Mouse (Mus musculus) bone marrow, adult 2 months (tissue): Measurements from ENCODE around the gene Degs1. TPM values are rescaled to one million over a fixed set of nuclear protein-coding genes. Genes with fewer than 3 reads are reported as not detected.
A peak's percentile ranks its signal among the peaks of the same experiment; 100 is the strongest.

Source experiments
- H3K27ac ChIP-seq: fragments of 200-500 bp; 2 replicates; pipeline ENCODE4 v1.5.1; 2012; ENCODE audit warnings: low read depth, mild to moderate bottlenecking, control low read depth, inconsistent platforms, low read length; ENCODE audit not compliant: control insufficient read depth, poor library complexity, insufficient read depth
- H3K4me1 ChIP-seq: fragments of 200-500 bp; 2 replicates; pipeline ENCODE4 v1.6.1; 2011; ENCODE audit warnings: low read length; ENCODE audit not compliant: control insufficient read depth, insufficient read depth
- H3K4me3 ChIP-seq: fragments of 200-500 bp; replicated peaks from 2 replicates; pipeline ENCODE3; 2011; ENCODE audit warnings: mild to moderate bottlenecking, low read depth, low read length, control low read depth; ENCODE audit not compliant: control insufficient read depth
- CTCF ChIP-seq: fragments of 200-500 bp; IDR thresholded peaks from 2 replicates; pipeline ENCODE4 v1.5.1; 2011; ENCODE audit warnings: low read length, control low read depth; ENCODE audit not compliant: control insufficient read depth, insufficient read depth
- POLR2A ChIP-seq: fragments of 200-500 bp; IDR thresholded peaks from 2 replicates; pipeline ENCODE4 v1.6.1; 2011; ENCODE audit warnings: low read depth, mild to moderate bottlenecking, control low read depth, low read length, borderline replicate concordance; ENCODE audit not compliant: control insufficient read depth
- WGBS: fragments of 180-500 bp; shearing (Covaris S2); methylation state at CpG from one replicate; pipeline ENCODE4 v1.1.7; 2018; 5-methylcytosine and 5-hydroxymethylcytosine counted together
- polyA plus RNA-seq: library from polyadenylated mRNA; stranded (reverse); fragments of >200 nt; gene quantifications from 2 replicates; pipeline ENCODE4 v1.2.4, GENCODE M21; 2011; ENCODE audit warnings: low replicate concordance; ENCODE audit not compliant: missing spikeins, insufficient read depth, insufficient read length

Gene Degs1
- polyA plus RNA-seq, 1 experiment, result 74.3 TPM

DNA sequence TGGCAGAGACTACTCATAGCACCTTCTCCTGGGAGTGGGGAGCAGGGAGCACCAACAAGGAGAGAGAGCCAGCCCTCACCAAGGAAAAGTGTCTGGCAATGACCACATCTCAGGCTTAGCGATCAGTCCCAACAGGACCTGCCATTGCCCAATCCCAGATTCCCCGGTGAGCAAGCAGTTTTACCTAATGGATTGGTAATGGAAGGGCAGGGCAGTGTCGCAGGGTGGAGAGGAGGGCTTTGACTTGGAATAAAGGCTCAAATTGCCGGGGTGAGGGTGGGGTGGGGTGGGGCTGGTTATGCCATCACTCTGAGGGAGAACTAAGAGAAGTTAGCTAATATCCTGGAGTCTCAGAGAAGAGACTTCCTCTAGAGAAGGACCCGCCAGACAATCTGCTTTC is 11.0 kb downstream of the Degs1 start:
- H3K27ac ChIP-seq, result peak overlapping the region; percentile 74
- peaks cover 1% of the 10 kb centered on the region; the same call in 1 of the 2 replicates for H3K4me1 ChIP-seq
- WGBS, result 49% methylated on average over 5 of the region's 5 CpGs
- no peak for TF ChIP-seq CTCF
- TF ChIP-seq POLR2A, result no peak
- H3K4me3 ChIP-seq, result peak overlapping the region; percentile 12

DNA sequence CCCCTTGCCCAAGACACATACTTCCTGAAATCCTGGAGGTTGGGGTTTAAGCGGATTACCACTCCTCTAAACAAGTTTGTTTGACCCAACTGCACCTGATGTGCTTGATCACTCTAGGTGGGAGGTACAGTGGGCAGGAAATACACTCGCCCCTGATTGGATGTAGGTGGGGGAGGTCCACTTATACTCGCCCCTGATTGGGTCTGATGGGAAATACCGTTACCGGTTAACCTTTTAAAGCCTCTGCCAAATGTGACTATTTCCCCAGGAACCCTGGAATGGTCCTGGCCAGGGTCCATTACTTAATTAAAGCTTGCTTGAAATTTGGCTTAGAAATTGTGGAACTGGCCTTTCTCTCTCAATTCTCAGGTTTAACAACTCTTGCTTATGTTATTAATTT is 11.5 kb downstream of the Degs1 start:
- TF ChIP-seq CTCF, result no peak
- no peak for TF ChIP-seq POLR2A
- peaks cover 1% of the 10 kb centered on the region; the same call in 1 of the 2 replicates for H3K4me1 ChIP-seq
- H3K4me3 ChIP-seq, result no peak overlapping the region
- WGBS, result 73% methylated on average over 5 of the region's 5 CpGs
- H3K27ac ChIP-seq, result peak overlapping the region; percentile 74

DNA sequence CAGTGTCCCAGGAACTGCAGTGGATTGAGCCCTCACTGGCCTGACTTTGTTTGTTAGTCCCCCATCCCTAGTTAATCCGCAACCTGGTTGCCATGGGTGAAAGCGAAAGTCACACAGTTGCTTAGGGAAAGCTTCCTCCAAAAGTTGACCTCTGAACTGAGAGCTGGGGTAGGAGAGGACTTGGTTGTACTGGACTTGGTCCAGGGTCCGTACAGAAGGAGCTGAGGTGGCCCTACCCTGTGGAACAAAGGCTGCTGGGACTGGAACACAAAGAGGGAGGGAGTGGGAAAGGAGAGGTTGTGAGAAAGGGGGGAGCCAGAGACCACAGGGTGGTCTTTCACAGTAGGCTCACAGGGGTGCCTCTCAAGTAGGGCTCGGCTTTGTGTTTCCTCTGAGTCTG is 14.3 kb downstream of the Degs1 start:
- 81% methylated on average over 4 of the region's 4 CpGs for WGBS
- TF ChIP-seq POLR2A (no peak), CTCF (no peak)
- H3K4me3 ChIP-seq, result no peak overlapping the region
- H3K27ac ChIP-seq, result no peak overlapping the region
- H3K4me1 ChIP-seq, result peaks cover 1% of the 10 kb centered on the region; the same call in 1 of the 2 replicates

DNA sequence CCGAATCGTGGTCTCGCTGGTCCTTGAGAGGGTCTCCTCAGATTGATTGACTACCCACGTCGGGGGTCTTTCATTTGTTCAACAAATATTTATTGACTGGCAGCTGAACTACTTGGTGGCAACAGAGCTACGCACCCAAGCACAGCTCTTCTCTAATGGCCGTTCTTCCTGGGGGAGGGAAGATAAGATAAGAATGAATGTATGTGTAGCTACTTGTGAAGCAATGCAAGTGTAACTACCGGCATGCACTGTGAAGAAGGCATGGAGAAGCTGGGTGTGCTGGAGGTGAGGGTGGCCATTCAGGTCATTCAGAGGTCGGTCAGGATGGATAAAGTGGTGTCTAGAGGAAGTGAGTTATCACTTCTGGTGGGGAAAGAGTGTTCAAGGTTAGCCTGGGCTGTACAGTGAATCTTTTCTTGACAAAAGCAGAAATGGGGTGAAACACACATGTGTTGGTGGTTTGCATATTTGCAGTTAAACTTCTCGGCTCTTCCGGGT is 16.5 kb downstream of the Degs1 start:
- TF ChIP-seq POLR2A (no peak), CTCF (no peak)
- WGBS, result 82% methylated on average over 11 of the region's 11 CpGs
- H3K4me3 ChIP-seq, result no peak overlapping the region
- peaks cover under 1% of the 10 kb centered on the region; the same call in 1 of the 2 replicates for H3K4me1 ChIP-seq
- H3K27ac ChIP-seq, result no peak overlapping the region

DNA sequence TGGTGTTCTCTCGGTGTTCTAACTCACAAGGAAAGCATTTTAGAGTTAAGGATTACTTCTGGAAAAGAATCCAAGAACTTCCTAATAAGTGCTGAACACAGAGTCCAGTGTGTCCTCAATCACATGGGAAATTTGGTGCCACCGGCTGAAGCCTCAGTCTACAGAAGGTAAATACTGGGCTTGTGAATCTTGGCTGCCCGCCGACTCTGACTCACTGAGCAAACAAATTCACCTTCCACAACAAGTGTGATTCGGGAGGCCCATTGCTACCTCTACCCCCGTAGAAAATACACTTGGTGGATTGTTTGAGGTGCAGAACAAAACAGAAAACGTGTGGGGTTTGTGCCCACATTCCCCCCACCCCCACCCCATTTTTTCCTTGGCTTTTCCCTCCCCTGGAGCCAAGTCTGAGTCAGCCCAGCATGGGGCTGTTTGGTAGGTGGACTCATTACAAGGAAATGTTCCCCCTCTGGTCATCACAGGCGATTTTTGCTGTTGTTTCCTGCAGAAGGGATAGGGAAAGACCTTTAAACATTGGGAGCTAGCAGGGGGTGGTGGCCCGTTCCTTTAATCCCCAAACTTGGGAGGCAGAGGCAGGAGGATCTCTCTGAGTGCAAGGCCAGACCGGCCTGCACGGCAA is 26.4 kb downstream of the Degs1 start:
- no peak for TF ChIP-seq POLR2A
- no peak for TF ChIP-seq CTCF
- H3K4me3 ChIP-seq, result no peak overlapping the region
- WGBS, result 77% methylated on average over 11 of the region's 11 CpGs
- no peaks in the 10 kb centered on the region for H3K4me1 ChIP-seq
- H3K27ac ChIP-seq, result no peak overlapping the region

DNA sequence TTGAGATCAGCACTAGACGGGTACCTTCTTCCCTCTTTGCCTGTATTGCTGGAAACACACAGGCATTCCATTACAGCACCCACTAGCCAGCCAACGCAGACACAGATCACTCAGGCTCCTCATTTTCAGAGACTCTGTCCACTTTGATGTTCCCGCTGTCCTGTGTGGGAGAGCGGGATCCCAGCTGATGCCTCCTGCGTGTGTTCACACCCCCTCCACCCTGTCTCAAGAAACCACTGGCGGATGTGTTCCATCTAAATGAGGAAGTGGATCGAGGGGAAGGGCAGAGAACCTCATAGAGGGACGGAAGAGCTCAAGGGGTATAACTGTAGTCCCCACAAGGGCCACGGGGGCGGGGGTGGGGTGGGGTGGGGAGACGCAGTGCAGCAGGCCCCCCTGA is 27.6 kb downstream of the Degs1 start:
- no peak for TF ChIP-seq CTCF
- 0 out of 2 replicates have a peak, but pooled peaks have one; percentile 16 for TF ChIP-seq POLR2A
- 2% methylated on average over 11 of the region's 11 CpGs for WGBS
- Histone ChIP-seq H3K4me1 (no peaks in the 10 kb centered on the region), H3K27ac (peak overlapping the region; percentile 96), H3K4me3 (peak overlapping the region; percentile 67)

DNA sequence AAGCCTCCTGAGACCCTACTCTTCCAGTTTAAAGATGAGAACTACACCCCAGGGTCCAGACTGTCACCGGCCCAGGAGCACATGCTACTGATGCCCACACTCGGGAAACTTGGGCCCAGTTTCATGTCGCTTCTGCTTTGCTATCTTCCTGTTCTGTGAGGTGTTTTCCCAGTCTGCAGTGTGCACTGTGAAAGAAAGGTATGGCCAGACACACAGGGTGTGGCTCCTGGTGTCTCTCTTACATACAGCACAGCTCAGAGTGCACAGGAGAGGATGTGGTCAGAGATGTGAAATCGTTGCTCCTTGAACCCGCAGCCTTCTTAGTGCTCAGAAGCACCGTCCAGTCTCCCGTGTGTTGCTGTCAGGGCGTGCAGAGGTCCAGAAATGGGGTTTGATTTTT is 28.0 kb downstream of the Degs1 start:
- no peaks in the 10 kb centered on the region for H3K4me1 ChIP-seq
- TF ChIP-seq CTCF (no peak), POLR2A (no peak)
- peak overlapping the region; percentile 50 for H3K4me3 ChIP-seq
- WGBS, result 10% methylated on average over 8 of the region's 8 CpGs
- H3K27ac ChIP-seq, result peak overlapping the region; percentile 96

DNA sequence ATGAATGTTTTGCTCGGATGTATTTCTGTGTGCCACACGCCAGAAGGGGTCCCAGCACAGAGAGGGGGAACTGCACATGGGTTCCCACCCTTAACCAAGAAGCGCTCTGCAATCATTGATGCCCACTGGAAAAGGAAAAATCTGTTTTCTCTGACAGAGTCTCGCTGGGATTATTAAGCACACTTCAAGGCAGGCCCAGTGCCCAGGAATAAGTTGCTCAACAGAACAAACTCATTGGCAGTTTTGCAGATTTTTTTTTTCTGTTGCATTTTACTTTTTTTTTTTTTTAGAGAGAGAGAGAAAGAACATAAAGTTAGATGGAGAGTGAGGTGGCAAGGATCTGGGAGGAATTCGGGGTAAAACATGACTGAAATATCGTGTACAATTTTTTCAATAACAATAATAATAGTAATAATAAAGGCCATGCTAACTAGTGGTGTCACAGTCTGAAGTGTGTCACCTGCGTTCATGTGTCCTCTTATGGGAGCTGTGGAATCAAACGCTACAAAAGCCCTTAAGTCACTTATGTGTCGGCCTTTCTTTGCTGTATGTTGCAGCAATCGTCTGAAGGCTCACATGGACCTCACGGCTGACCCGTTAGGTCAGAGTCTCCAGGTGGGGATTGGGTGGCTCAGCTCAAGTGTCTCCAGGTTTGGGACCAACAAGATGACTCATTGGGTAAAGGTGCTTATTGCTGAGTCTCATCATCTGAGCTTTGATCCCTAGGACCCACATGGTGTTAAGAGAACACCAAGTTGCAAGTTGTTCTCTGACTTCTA is 28.7 kb downstream of the Degs1 start:
- 78% methylated on average over 12 of the region's 12 CpGs for WGBS
- no peak overlapping the region for H3K4me3 ChIP-seq
- no peaks in the 10 kb centered on the region for H3K4me1 ChIP-seq
- TF ChIP-seq POLR2A, result no peak
- no peak for TF ChIP-seq CTCF
- peak overlapping the region; percentile 42; the same call in 1 of the 2 replicates for H3K27ac ChIP-seq
